Mouse (Mus musculus) liver, adult (tissue): ENCODE data around the gene Gpr182.

Source experiments
- GATA4 ChIP-seq: IDR thresholded peaks from 2 replicates; pipeline ENCODE4 v1.6.1; 2014; ENCODE audit warnings: mild to moderate bottlenecking, low read length; ENCODE audit not compliant: insufficient replicate concordance

Gene Gpr182

DNA sequence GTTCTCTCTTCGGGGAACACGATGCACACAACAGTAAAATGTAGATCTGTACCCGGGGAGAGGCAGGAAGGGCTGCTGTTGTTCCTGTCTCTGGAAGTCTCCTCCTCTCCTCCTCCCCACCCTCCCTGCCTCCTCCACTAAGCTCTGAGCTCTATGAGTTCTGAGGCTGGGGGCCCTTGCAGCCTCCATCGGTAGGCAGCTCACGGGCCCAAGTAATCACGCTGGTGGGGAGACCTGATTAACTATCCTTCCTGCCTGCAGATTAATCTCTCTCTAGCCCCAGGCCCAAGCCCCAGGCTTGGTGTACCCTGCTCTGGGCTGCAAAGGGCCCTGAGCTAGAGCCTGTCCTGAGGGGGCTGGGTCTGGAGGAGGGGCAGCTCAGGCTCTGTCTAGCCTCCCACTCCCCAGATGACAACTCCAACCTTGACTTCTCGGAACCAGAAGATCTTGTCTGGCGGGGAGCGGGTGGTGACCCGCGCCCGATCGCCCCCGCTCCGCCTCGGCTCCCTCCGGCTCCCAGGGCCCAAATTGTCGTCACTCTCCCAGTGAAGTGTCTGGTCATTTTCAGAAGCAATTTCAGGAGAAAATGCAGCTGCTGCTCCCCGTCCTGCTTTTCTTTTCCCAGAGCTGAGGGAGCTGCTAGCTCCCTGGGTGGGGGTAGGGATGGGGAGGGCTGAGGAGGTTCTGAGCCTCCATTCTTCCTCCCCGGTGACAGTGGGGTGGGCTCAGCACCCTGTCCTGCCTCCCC, 29.7 kb downstream of the Gpr182 start:
- TF ChIP-seq GATA4: no peak

DNA sequence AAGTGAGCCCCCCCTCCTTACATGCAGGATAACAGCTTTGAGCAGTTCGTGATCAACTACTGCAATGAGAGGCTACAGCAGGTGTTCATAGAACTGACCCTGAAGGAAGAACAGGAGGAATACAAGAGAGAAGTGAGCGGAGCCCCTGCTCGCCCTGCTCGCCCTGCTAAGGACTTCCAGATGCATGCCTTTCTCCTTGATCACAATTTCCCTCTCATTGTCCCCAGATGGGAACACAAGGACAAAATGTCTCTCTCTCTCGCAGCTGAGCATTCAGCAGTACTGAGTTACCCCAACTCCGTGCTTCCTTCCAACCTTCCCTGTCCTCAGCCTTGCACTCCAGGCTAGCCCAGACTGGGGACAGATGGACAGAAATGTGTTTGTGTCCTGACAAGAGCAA, 38.8 kb downstream of the Gpr182 start:
- TF ChIP-seq GATA4: no peak

DNA sequence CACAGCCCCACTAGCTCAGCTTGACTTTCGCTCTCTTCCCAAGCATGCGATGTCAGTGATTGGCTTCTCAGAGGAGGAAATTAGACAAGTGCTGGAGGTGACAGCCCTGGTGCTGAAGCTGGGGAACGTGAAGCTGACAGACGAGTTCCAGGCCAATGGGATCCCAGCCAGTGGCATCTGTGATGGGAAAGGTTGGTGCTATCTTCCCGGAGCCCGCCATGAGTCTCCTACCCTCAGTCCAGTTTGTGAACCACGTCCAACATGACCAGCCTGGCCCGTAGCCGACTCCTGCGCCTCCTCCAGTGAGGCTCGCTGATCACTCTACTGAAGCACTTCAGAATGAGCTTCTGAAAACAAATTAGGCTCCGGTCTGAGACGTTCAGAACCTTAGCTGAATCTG, 41.2 kb downstream of the Gpr182 start:
- no peak for TF ChIP-seq GATA4

DNA sequence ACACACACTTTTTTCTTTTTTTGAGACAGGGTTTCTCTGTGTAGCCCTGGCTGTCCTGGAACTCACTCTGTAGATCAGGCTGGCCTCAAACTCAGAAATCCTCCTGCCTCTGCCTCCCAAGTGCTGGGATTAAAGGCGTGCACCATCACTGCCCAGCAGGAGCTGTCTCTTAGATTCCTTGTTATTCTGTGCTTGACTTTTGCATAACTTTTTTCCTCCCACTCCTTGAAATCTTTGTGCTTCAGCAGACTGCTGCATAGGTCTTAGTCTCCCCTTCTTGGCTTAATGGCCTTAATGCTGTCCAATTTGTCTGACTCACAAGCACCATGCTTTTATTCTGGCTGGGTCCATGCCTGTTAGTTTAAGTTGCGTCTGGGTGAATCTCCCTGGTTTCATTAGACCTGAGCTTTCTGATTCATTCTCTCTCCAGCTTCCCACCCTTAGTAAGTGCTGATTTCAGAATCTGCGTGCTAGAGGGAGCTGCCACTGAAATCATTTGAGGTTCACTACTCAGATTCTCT, 42.6 kb downstream of the Gpr182 start:
- TF ChIP-seq GATA4: no peak

DNA sequence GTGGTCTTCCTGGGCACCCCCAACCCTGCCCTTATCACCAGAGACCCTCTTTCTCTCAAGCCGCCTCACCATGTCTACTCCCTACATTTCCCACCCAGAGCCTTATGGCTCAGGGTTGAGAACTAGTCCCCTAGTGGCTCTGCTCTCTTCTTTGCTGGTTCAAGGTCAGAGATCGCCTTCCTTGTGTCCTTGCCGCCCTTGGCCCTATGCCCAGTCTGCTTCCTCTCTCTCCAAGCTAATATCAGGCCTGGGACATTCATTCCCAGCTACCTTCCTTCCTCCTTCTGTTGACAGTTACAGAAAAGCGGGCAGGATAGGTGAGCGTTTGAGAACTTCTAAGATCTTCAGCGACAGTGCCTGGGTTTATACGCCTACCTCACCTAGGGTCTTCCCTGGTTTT, 43.8 kb downstream of the Gpr182 start:
- TF ChIP-seq GATA4: no peak; the same call in 1 of the 2 replicates

DNA sequence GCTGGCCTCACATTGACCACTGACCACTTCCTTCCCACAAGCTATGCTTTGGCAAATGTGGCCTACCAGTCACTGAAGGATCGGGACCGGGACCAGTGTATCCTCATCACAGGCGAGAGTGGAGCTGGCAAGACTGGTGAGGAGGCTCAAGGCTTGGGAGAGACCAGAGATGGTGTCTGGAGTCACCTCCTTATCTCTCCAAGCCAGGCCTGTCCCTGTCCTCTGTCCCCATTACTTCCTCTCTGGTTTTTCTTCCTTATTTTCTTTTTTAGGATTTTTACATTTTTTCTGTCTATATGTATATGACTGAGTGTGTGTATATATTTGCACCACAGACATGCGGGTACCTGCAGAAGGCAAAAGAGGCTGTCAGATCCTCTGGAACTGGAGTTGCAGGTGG, 45.7 kb downstream of the Gpr182 start:
- TF ChIP-seq GATA4: no peak

DNA sequence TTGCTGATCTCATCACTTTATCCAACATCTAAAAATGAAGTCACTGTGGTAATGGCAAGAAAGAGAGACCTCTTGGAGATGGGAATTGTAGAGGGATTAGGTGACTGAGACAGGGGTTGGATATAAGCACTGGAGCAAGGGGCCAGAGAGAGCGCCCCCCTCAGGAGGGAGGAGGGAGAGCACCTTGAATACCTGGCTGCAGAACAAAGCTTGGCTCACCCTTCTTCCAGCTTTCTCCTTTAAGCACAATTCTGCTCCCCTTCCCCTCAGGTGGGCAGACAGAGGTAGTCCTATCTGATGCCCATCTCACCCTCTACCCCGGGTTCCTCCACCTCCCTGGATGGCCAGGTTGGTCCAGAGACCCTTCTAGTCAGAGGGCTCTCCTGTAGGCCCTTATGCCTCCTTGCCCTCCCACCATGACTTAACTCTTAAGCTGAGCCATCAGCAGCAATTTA, 46.7 kb downstream of the Gpr182 start, which contains the start of gene Myo1a:
Gene Myo1a (plus strand): TSS at position 405 of the 455 bp plus-strand sequence.
- TF ChIP-seq GATA4: no peak

DNA sequence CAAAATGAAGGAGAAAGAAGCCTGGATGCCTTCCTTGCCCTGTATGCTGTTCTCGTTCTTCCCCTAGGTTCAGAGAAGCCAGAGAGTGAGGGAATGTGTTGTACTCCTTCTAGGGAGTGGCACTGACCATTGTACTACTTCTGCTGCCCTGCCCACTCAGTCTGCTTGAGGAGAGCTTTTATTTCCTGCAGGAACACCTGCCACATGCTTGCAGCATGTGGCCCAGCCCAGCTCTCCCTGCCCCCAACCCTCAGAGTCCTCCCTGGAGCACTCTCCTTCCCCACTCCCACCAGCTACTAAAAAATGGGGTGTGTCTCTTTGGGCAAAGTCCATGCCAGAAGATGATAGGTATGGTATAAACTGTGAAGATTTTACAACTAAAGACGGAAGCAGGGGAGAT, 47.2 kb downstream of the Gpr182 start:
- no peak for TF ChIP-seq GATA4

DNA sequence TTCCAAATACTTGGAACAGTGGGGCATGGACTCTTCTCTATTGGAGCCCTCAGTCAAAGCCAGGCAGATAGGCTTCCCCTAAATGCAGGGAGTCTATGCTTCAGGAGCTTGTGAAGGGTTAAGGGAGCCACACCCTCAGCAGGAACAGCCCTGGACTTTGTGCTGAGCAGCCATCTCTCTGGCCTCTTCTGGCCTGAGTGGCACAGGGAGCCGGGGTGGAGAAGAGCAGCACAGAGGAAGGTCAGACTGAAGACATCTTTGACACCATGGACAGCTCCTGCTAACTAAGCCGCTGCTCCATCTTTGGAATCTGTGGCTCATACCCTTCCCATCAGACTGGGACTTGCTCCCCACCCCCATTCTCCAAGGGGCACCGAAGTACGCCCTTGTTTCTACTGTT, 48.2 kb downstream of the Gpr182 start:
- TF ChIP-seq GATA4: no peak

DNA sequence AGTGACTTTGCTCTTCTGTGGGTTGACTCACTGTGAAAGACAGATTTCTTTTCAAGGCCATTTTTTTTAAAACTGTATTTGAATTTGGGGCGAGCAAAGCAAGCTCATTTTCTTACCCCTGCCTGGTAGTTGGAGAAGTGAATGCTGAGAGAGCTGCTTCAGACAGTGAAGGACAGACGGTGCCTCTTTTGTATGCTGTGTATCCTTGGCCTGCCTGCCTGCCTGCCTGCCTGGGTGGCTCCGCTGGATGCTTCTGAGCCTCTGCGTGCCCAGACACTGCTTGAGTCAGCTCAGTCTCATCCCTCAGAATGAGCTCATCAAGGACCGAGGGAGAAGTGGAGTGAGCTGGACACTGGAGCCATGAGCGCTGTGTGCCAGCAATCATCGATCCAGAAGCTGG, 52.6 kb downstream of the Gpr182 start:
- TF ChIP-seq GATA4: no peak
